Mouse (Mus musculus) midbrain, embryonic 13.5 days (tissue): Measurements from ENCODE around the gene Rps26. TPM values are rescaled to one million over a fixed set of nuclear protein-coding genes. Genes with fewer than 3 reads are reported as not detected.
A peak's percentile ranks its signal among the peaks of the same experiment; 100 is the strongest.

ENCODE experiments used
- ATAC-seq: fragments of 200-750 bp; cut with Nextera tagmentation; 2 replicates; pipeline ENCODE4 v1.8.0; 2017; ENCODE audit warnings: mild to moderate bottlenecking, moderate TSS enrichment, moderate library complexity
- H3K27ac ChIP-seq: fragments of 300-500 bp; sonication (generic); 2 replicates; pipeline ENCODE4 v1.5.1; 2015; ENCODE audit warnings: inconsistent platforms, mild to moderate bottlenecking, moderate library complexity
- H3K27me3 ChIP-seq: fragments of 300-500 bp; sonication (generic); 2 replicates; pipeline ENCODE4 v1.6.1; 2015; ENCODE audit warnings: mild to moderate bottlenecking, inconsistent platforms
- H3K36me3 ChIP-seq: fragments of 300-500 bp; sonication (generic); 2 replicates; pipeline ENCODE4 v1.6.1; 2015; ENCODE audit warnings: mild to moderate bottlenecking, inconsistent platforms
- H3K4me1 ChIP-seq: fragments of 300-500 bp; sonication (generic); replicated peaks from 2 replicates; pipeline ENCODE4 v1.6.1; 2015; ENCODE audit warnings: inconsistent platforms
- H3K4me2 ChIP-seq: fragments of 300-500 bp; sonication (generic); replicated peaks from 2 replicates; pipeline ENCODE4 v1.6.1; 2015; ENCODE audit warnings: moderate library complexity, mild to moderate bottlenecking, inconsistent platforms
- H3K4me3 ChIP-seq: fragments of 300-500 bp; sonication (generic); replicated peaks from 2 replicates; pipeline ENCODE4 v1.5.1; 2015; ENCODE audit warnings: mild to moderate bottlenecking, inconsistent platforms
- H3K9ac ChIP-seq: fragments of 300-500 bp; sonication (generic); replicated peaks from 2 replicates; pipeline ENCODE4 v1.6.1; 2015; ENCODE audit warnings: mild to moderate bottlenecking, inconsistent platforms
- H3K9me3 ChIP-seq: fragments of 300-500 bp; sonication (generic); 2 replicates; pipeline ENCODE4 v1.6.1; 2016; ENCODE audit warnings: mild to moderate bottlenecking, inconsistent platforms
- WGBS: fragments of 180-500 bp; shearing (Covaris S2); methylation state at CpG from one replicate; pipeline ENCODE4 v1.1.7; 2015; 5-methylcytosine and 5-hydroxymethylcytosine counted together
- polyA plus RNA-seq: library from polyadenylated mRNA; unstranded; fragments of >200 nt; fragmentation: Nextera tagmentation; extraction: Ambion mirVana; gene quantifications from 2 replicates; pipeline ENCODE4 v1.2.1, GENCODE M21; 2015

Gene Rps26
- polyA plus RNA-seq, 1 experiment from 2014 or later: 461 TPM

DNA sequence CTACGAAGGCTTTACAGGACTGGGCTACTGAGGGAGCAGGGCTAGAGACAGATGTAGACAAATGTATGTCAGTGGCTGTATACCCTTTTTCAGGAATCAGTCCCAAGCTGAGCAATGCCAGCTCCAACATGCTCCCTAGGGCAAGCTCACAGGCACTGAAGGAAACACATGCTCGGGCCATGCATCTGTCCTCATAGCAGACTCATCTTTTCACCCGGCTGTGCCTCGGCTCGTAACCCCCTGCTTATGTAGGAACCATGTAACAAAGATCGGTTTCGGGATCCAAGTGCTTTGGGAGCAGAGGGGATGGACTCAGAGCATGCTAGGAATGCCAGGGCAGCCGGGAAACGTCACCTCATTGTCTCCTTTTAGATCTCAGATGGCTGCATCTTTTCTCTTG is 32.9 kb upstream of the Rps26 start:
- Histone ChIP-seq H3K4me1 (no peaks in the 10 kb centered on the region), H3K9me3 (no peaks in the 10 kb centered on the region), H3K4me2 (no peak overlapping the region), H3K36me3 (no peaks in the 10 kb centered on the region), H3K4me3 (no peak overlapping the region), H3K27me3 (no peaks in the 10 kb centered on the region), H3K27ac (no peak overlapping the region), H3K9ac (no peak overlapping the region)
- no peak for ATAC-seq
- 62% methylated on average over 9 of the region's 9 CpGs for WGBS

DNA sequence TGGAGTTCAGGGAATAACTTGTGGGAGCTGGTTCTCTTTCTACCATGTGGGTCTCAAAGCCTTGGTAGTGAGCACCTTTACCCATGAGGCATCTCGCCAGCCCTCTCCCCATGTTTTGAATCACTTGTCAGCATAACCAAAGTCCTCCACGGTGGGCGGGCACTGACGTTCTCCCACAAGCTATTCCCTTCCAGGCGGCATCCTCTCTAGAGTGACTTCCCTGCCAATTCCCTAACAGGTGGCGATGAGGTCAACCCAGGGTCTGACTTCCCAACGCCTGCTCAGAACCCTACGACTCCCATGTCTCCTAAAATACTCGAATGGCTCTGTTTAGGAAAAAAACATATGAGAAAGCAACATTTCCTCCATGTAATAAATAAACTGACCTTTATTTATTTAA is 31.3 kb upstream of the Rps26 start:
- 67% methylated on average over 9 of the region's 9 CpGs for WGBS

DNA sequence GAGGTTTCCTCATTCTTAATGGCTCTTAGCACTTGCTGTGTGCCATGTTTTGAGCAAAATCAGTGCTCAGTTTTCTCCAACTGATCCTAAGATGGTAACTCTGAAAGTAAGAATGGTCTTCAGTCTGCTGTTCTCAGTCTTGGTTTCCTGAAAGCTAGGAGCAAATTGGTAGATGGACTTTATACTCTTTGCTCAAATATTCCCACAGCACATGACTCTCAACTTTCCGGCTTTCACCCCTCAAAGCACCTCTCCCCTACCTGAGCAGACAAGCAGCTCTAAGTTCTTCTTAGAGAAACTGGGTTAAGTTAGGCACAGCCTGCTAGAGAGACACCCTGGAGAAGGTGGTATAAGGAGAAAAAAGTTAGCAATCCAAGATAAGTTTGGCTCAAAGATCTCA is 30.2 kb upstream of the Rps26 start:
- Histone ChIP-seq H3K27ac (no peak overlapping the region), H3K9ac (no peak overlapping the region), H3K4me1 (no peaks in the 10 kb centered on the region), H3K36me3 (no peaks in the 10 kb centered on the region), H3K9me3 (no peaks in the 10 kb centered on the region), H3K27me3 (no peaks in the 10 kb centered on the region), H3K4me3 (no peak overlapping the region), H3K4me2 (no peak overlapping the region)
- ATAC-seq: no peak
- 89% methylated on average over 1 of the region's 1 CpGs for WGBS

More for the DNA sequence above, 31.3 kb upstream of the Rps26 start:
- Histone ChIP-seq H3K36me3 (no peaks in the 10 kb centered on the region), H3K27ac (no peak overlapping the region), H3K27me3 (no peaks in the 10 kb centered on the region), H3K9ac (no peak overlapping the region), H3K9me3 (no peaks in the 10 kb centered on the region), H3K4me2 (no peak overlapping the region), H3K4me3 (no peak overlapping the region), H3K4me1 (no peaks in the 10 kb centered on the region)
- ATAC-seq: no peak

DNA sequence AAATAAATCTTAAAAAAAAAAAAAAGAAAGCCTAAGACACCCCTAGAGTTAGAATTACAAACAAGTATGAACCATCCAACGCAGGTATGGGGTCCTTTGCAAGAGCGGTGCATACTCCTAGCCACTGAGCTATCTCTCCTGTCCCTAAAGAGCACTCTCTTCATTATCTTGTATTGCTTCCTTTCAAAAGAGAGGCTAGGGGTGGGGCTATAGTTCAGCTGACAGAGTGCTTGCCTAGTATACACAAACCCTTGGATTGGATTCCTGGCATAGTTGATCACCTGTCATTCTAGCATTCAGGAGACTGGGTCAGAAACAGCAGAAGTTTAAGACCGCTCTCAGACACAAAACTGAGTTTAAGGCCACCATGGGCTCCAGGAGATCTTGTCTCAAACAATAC is 28.7 kb upstream of the Rps26 start:
- Histone ChIP-seq H3K9ac (no peak overlapping the region), H3K4me1 (no peaks in the 10 kb centered on the region), H3K36me3 (no peaks in the 10 kb centered on the region), H3K4me2 (no peak overlapping the region), H3K4me3 (no peak overlapping the region), H3K9me3 (no peaks in the 10 kb centered on the region), H3K27me3 (no peaks in the 10 kb centered on the region), H3K27ac (no peak overlapping the region)
- ATAC-seq: no peak
- 89% methylated on average over 3 of the region's 3 CpGs for WGBS

DNA sequence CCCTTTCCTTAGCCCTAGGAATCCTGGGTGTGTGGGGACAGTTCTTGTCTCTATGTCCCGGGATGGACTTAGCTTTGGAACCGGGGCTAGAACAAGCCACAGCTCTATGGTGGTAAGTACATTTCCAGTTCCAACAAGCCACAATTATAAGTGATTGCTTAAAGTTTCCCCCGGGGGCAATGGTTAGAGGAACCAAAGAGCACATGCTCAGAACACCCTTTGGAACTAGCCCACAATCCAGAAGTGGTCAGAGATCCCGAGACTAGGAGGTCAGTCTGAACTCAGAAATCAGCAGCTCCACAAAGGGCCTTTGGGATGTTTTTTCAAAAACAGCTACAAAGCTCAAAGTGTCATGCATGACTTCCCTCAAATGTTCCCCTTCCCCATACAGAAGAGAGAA is 27.3 kb upstream of the Rps26 start:
- 72% methylated on average over 4 of the region's 4 CpGs for WGBS

DNA sequence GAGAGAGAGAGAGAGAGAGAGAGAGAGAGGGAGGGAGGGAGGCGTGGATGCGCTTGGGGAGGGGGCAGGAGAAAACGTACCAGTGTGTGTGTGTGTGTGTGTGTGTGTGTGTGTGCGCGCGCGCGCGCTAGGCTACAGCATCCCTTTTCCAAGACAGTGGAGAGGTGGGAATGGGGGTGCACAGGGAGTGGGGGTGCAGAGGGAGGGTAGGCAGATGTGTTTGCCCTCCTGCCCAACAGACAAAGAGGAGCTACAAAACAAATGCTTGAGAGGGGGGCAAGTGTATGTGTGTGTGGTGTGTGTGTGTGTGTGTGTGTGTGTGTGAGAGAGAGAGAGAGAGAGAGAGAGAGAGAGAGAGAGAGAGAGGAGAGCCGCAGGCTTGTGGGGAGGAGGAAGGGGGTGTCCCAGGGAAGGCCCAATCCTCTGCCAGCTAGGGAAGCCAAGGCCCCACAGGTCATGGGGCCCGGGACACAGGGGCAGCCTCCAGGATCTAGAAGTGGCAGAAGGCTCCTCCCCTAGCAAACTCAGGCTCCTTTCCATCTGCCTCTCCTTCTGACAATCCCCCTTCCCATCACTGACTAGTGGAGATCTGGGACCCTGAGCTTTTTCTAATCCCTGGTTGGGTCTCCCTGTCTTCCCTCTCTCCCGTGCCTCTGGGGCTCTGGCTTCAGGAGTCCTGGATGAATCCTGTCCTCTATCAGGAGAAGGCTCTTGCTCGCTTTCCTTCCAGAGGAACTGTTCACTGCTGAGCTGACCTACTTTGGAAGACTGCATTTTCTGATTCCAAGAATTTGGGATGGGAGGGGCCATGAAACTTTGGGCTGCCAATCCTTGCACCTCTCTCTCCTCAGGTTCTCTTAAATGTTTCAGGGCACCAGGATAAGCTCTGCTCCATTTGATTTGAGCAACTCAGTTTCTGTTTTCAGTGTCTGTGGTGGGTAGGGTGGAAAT is 19.9 kb upstream of the Rps26 start:
- H3K9ac ChIP-seq: peak overlapping the region; percentile 64
- H3K4me3 ChIP-seq: peak overlapping the region; percentile 49
- H3K4me2 ChIP-seq: peak overlapping the region; percentile 68
- H3K27ac ChIP-seq: peak overlapping the region; percentile 89
- peak; percentile 85 for ATAC-seq
- peaks cover 13% of the 10 kb centered on the region for H3K36me3 ChIP-seq
- H3K27me3 ChIP-seq: no peaks in the 10 kb centered on the region
- WGBS: 14% methylated on average over 3 of the region's 13 CpGs
- peaks cover 41% of the 10 kb centered on the region for H3K4me1 ChIP-seq
- no peaks in the 10 kb centered on the region for H3K9me3 ChIP-seq

More for the DNA sequence above, 27.3 kb upstream of the Rps26 start:
- Histone ChIP-seq H3K36me3 (no peaks in the 10 kb centered on the region), H3K27ac (no peak overlapping the region), H3K9ac (no peak overlapping the region), H3K27me3 (no peaks in the 10 kb centered on the region), H3K4me3 (no peak overlapping the region), H3K9me3 (no peaks in the 10 kb centered on the region), H3K4me1 (no peaks in the 10 kb centered on the region), H3K4me2 (no peak overlapping the region)
- ATAC-seq: no peak

DNA sequence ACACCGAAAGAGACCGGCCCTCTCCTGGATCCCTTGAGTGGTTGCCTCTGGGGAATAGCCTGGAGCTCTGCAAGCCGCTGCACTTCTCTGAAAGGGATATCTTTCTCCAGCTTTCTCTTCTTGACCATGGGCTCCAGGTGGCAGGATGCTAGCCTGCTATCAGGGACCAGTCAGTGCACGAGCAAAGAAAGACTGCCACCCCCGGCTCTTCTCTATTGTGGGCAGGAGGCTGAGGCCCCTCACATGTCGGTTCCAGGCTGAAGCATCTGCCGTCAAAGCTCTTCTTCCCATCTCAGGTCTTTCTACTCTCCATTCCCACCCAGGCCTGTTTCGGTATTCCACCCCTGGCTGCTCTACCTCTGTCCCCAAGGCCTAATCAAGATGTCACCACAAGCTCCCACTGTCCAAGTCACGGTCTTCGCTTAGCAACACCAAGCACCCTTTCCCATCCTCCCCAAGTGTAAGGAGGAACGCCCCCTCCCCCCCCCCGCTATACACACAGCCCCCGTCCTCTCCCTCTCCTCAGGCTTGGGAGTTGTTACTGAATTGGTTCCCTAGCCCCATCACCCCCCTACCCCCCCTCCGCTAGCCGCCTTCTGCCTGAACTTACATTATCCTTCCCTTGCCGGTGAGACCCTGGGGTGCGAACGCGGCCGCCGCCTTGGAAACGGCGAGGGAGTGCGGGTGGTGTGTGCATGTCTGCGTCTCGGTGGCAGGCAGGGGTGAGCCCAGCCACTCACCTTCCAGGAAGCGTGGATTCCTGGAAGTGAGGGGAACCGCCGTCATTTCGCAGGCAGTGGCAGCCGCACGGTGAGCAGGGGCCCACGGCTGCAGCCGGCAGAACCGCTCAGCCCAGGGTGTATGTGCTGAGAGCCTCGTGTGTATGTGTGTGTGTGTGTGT is 18.8 kb upstream of the Rps26 start, which contains the start of gene Ikzf4:
Gene Ikzf4, minus strand, starts transcription at position 881 of the 901 bp plus-strand sequence.
- ATAC-seq: peak; percentile 86
- H3K4me2 ChIP-seq: peak within 1 kb of the TSS; percentile 68
- H3K4me1 ChIP-seq: peaks cover 41% of the 10 kb centered on the region
- WGBS: 1% methylated on average over 36 of the region's 36 CpGs
- H3K27ac ChIP-seq: peak within 1 kb of the TSS; percentile 89
- no peaks in the 10 kb centered on the region for H3K9me3 ChIP-seq
- H3K4me3 ChIP-seq: peak within 1 kb of the TSS; percentile 49
- no peaks in the 10 kb centered on the region for H3K27me3 ChIP-seq
- H3K9ac ChIP-seq: peak within 1 kb of the TSS; percentile 77
- H3K36me3 ChIP-seq: peaks cover 23% of the 10 kb centered on the region

DNA sequence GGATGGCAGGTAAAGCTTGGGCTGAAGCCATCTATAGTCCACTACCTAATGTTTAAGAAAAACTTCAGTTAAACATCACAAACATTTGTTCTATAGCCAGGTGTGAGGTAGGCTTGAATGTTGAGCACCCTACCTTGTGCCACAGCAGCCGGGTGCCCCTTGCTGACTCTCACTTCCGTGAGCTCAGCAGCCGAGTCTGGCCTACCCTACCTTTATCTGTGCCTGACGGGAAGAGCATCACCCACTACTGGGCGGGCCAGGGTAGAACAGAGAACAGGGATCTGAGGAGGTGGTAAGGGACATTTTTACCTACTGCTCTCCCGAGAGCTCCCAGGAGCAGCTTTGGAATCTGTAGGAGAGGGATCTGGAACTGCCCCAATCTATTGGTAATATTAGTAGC is 16.2 kb upstream of the Rps26 start:
- WGBS: 89% methylated on average over 6 of the region's 6 CpGs
- Histone ChIP-seq H3K4me1 (peaks cover 41% of the 10 kb centered on the region), H3K27ac (no peak overlapping the region), H3K4me3 (no peak overlapping the region), H3K9me3 (no peaks in the 10 kb centered on the region), H3K36me3 (peaks cover 43% of the 10 kb centered on the region), H3K27me3 (no peaks in the 10 kb centered on the region), H3K4me2 (no peak overlapping the region), H3K9ac (no peak overlapping the region)
- ATAC-seq: no peak

DNA sequence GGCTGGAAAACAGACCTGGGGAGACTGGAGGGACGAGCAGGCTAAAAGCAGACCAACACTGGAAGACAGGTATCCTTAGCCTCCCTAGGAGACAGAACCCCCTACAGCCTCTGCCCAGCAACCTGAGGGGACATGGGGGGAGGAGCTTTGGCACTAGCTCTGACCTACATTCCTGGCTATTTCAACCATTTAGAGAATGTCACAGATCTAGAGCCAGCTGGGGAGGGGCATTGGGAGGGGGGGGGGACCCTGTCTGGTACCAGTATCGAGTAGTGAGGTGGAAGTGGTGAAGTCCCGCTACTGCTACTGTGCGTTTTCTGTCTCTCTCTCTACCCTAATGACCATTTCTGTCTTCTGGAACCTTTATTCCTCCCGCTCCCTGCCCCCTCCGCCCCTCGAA is 15.3 kb upstream of the Rps26 start:
- no peak overlapping the region for H3K9ac ChIP-seq
- H3K36me3 ChIP-seq: peaks cover 43% of the 10 kb centered on the region
- no peaks in the 10 kb centered on the region for H3K9me3 ChIP-seq
- no peak overlapping the region for H3K4me2 ChIP-seq
- no peak overlapping the region for H3K27ac ChIP-seq
- 87% methylated on average over 7 of the region's 7 CpGs for WGBS
- no peak overlapping the region for H3K4me3 ChIP-seq
- ATAC-seq: no peak
- peaks cover 45% of the 10 kb centered on the region for H3K4me1 ChIP-seq
- no peaks in the 10 kb centered on the region for H3K27me3 ChIP-seq

DNA sequence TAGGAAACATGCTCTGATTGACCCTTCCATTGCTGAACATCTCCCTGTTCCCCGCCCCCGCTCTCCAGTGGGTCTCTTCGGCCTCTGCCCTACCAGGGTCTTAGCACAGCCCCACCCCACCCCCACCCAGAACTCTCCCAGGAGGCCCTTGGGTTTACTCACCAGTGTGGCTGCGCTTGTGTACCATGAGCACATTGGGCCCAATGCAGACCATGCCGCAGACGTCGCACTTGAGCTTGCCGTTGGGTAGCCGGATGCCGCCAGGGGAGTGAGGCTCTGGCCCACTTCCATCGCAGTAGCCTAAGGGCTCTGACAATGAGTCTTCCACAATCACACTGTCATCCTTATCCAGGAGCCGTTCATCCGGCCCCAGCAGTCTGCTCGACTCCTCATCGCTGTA is 14.3 kb upstream of the Rps26 start:
- ATAC-seq: no peak
- Histone ChIP-seq H3K9ac (no peak overlapping the region), H3K27ac (no peak overlapping the region), H3K4me1 (peaks cover 39% of the 10 kb centered on the region), H3K4me2 (no peak overlapping the region), H3K27me3 (no peaks in the 10 kb centered on the region), H3K9me3 (no peaks in the 10 kb centered on the region), H3K4me3 (no peak overlapping the region), H3K36me3 (peaks cover 51% of the 10 kb centered on the region)
- 94% methylated on average over 15 of the region's 15 CpGs for WGBS

DNA sequence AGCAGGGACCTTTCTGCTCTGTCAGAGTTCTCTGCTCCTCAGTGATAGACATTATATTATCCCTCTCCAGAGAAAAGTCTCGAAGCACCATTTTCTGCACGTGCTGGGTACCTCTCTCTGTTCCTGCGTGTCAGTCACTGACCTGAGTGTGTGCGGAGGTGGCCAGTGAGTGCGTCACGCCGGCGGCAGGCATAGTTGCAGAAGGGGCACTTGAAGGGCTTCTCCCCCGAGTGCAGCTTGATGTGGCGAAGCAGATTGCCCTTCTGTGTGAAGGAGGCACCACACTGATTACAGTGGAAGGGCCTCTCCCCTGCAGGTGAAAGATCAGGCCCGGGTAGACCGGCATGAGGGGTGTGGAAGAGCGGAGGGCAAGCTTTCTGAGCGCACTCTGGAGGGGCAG is 13.5 kb upstream of the Rps26 start:
- ATAC-seq: no peak
- H3K36me3 ChIP-seq: peaks cover 60% of the 10 kb centered on the region
- WGBS: 93% methylated on average over 14 of the region's 14 CpGs

DNA sequence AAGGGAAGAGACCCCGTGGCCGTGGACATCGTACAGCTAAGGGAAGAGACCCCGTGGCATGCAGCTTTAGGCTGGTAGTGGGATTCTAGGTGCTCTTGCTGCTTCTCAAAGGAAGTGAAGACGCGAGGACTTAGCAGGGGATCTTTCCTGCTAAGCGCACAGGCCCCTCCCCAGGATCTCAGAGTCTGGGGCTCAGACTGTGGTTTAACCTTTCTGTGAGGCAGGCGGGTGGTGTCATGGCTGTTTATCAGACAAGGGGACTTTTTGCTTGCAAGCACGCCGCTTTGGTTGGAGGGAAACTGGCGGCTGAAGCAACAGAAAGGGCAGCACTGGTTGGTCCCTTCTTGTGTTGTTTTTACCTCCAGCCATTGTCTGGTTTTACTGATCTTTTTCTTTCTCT is 10.5 kb upstream of the Rps26 start:
- H3K27me3 ChIP-seq: no peaks in the 10 kb centered on the region; the same call in 1 of the 2 replicates
- peak overlapping the region; percentile 21 for H3K4me2 ChIP-seq
- peaks cover 10% of the 10 kb centered on the region; the same call in 1 of the 2 replicates for H3K4me1 ChIP-seq
- H3K9ac ChIP-seq: peak overlapping the region; percentile 17; the same call in 1 of the 2 replicates
- H3K9me3 ChIP-seq: no peaks in the 10 kb centered on the region
- H3K4me3 ChIP-seq: no peak overlapping the region
- no peak overlapping the region for H3K27ac ChIP-seq
- 5% methylated on average over 11 of the region's 11 CpGs for WGBS
- peaks cover 78% of the 10 kb centered on the region for H3K36me3 ChIP-seq
- ATAC-seq: 0 out of 2 replicates have a peak, but pooled peaks have one; percentile 21

More for the DNA sequence above, 13.5 kb upstream of the Rps26 start:
- Histone ChIP-seq H3K4me1 (peaks cover 35% of the 10 kb centered on the region), H3K27ac (no peak overlapping the region), H3K4me3 (no peak overlapping the region), H3K27me3 (no peaks in the 10 kb centered on the region), H3K9me3 (no peaks in the 10 kb centered on the region), H3K9ac (no peak overlapping the region), H3K4me2 (no peak overlapping the region)
